Mouse (Mus musculus): ENCODE measurements around the gene Sp140. TPM values are rescaled to one million over a fixed set of nuclear protein-coding genes. Genes with fewer than 3 reads are reported as not detected.

Gene Sp140
- polyA plus RNA-seq, 1 experiment from 2014 or later: 0.33 TPM

- WGBS: 69% methylated on average over 4 of the region's 4 CpGs
- H3K4me3 ChIP-seq: no peak overlapping the region
- no peaks in the 10 kb centered on the region for H3K9me3 ChIP-seq
- DNase-seq (ENCODE audit: extremely low spot score, low spot score): no peak
- H3K27ac ChIP-seq: no peak overlapping the region
- no peaks in the 10 kb centered on the region for H3K27me3 ChIP-seq (ENCODE audit: poor library complexity, severe bottlenecking)
- H3K36me3 ChIP-seq (replicated peaks): no peaks in the 10 kb centered on the region
- peaks cover 5% of the 10 kb centered on the region; the same call in 1 of the 2 replicates for H3K4me1 ChIP-seq
Measured at GRCm38 (mm10) chr1:85680226-85680625, 80.0 kb downstream of the Sp140 start.

- H3K4me3 ChIP-seq: no peak overlapping the region
- H3K27me3 ChIP-seq (ENCODE audit: poor library complexity, severe bottlenecking): no peaks in the 10 kb centered on the region
- H3K36me3 ChIP-seq (replicated peaks): no peaks in the 10 kb centered on the region
- DNase-seq (ENCODE audit: extremely low spot score, low spot score): no peak
- H3K27ac ChIP-seq: no peak overlapping the region
- no peaks in the 10 kb centered on the region for H3K9me3 ChIP-seq
- WGBS: 71% methylated on average over 5 of the region's 5 CpGs
- H3K4me1 ChIP-seq: no peaks in the 10 kb centered on the region
Measured at GRCm38 (mm10) chr1:85686666-85687065, 86.5 kb downstream of the Sp140 start.

- no peaks in the 10 kb centered on the region for H3K27me3 ChIP-seq (ENCODE audit: poor library complexity, severe bottlenecking)
- 73% methylated on average over 5 of the region's 5 CpGs for WGBS
- no peaks in the 10 kb centered on the region for H3K9me3 ChIP-seq
- H3K4me3 ChIP-seq: no peak overlapping the region
- H3K27ac ChIP-seq: no peak overlapping the region
- no peaks in the 10 kb centered on the region for H3K4me1 ChIP-seq
- DNase-seq (ENCODE audit: extremely low spot score, low spot score): no peak
- H3K36me3 ChIP-seq (replicated peaks): no peaks in the 10 kb centered on the region
Measured at GRCm38 (mm10) chr1:85687346-85687745, 87.2 kb downstream of the Sp140 start.

GRCm38 (mm10) chr1:85690544-85690943 lies 90.4 kb downstream of the Sp140 start:
- H3K36me3 ChIP-seq (replicated peaks): no peaks in the 10 kb centered on the region
- 90% methylated on average over 3 of the region's 3 CpGs for WGBS
- H3K27ac ChIP-seq: no peak overlapping the region
- no peak for DNase-seq (ENCODE audit: extremely low spot score, low spot score)
- no peaks in the 10 kb centered on the region for H3K9me3 ChIP-seq
- H3K27me3 ChIP-seq (ENCODE audit: poor library complexity, severe bottlenecking): no peaks in the 10 kb centered on the region
- no peaks in the 10 kb centered on the region for H3K4me1 ChIP-seq
- H3K4me3 ChIP-seq: no peak overlapping the region

- Histone ChIP-seq H3K4me3 (no peak overlapping the region), H3K27ac (no peak overlapping the region), H3K27me3 (ENCODE audit: poor library complexity, severe bottlenecking) (no peaks in the 10 kb centered on the region), H3K9me3 (no peaks in the 10 kb centered on the region), H3K36me3 (replicated peaks) (no peaks in the 10 kb centered on the region), H3K4me1 (no peaks in the 10 kb centered on the region)
- 70% methylated on average over 1 of the region's 1 CpGs for WGBS
- no peak for DNase-seq (ENCODE audit: extremely low spot score, low spot score)
Measured at GRCm38 (mm10) chr1:85692281-85692680, 92.1 kb downstream of the Sp140 start.

- Histone ChIP-seq H3K4me3 (no peak overlapping the region), H3K4me1 (no peaks in the 10 kb centered on the region), H3K36me3 (replicated peaks) (no peaks in the 10 kb centered on the region), H3K9me3 (no peaks in the 10 kb centered on the region), H3K27ac (no peak overlapping the region), H3K27me3 (ENCODE audit: poor library complexity, severe bottlenecking) (no peaks in the 10 kb centered on the region)
- DNase-seq (ENCODE audit: extremely low spot score, low spot score): no peak
- 75% methylated on average over 3 of the region's 3 CpGs for WGBS
Measured at GRCm38 (mm10) chr1:85693280-85693679, 93.1 kb downstream of the Sp140 start.

Other genes with a start within 250 kb of the Sp140 start
- not detected in 2 replicates for gene G530012D18Rik, start 24.7 kb upstream of the Sp140 start, polyA plus RNA-seq (2016; fragmentation: Nextera tagmentation; extraction: Ambion mirVana)
- gene Sp110, start 1.6 kb upstream of the Sp140 start, polyA plus RNA-seq (2016; fragmentation: Nextera tagmentation; extraction: Ambion mirVana): 0.66 and 0.79 TPM in 2 replicates
- 0.24 and 0.44 TPM in 2 replicates for gene Sp100, start 49.6 kb downstream of the Sp140 start, polyA plus RNA-seq (2016; fragmentation: Nextera tagmentation; extraction: Ambion mirVana)
- gene A630001G21Rik, start 178.3 kb downstream of the Sp140 start, polyA plus RNA-seq (2016; fragmentation: Nextera tagmentation; extraction: Ambion mirVana): 0.51 and 0.65 TPM in 2 replicates
- gene Cab39, start 193.1 kb downstream of the Sp140 start, polyA plus RNA-seq (2016; fragmentation: Nextera tagmentation; extraction: Ambion mirVana): 34.0 TPM in 2 replicates